Mouse (Mus musculus) skeletal muscle tissue, adult 2 months (tissue): ENCODE data around the gene Oxa1l.

Source experiments
- DNase-seq: peaks from one replicate; pipeline ENCODE4 v3.0.0-alpha.2; 2012; ENCODE audit warnings: low read depth, low spot score

Oxa1l gene

GRCm38 (mm10) chr14:54409980-54410810 is 49.6 kb downstream of the Oxa1l start:
- DNase-seq, result peak; percentile 34

GRCm38 (mm10) chr14:54412000-54412576 is 51.5 kb downstream of the Oxa1l start:
- no peak for DNase-seq

GRCm38 (mm10) chr14:54412629-54413170 is 52.1 kb downstream of the Oxa1l start:
- no peak for DNase-seq

GRCm38 (mm10) chr14:54413877-54414700 is 53.5 kb downstream of the Oxa1l start:
- DNase-seq, result no peak

GRCm38 (mm10) chr14:54415241-54416020 is 54.8 kb downstream of the Oxa1l start:
- no peak for DNase-seq

- DNase-seq, result no peak
These were observed 55.7 kb downstream of the Oxa1l start for GRCm38 (mm10) chr14:54416229-54416775.

- no peak for DNase-seq
These were observed 56.2 kb downstream of the Oxa1l start for GRCm38 (mm10) chr14:54416830-54417229.

- no peak for DNase-seq
These were observed 57.0 kb downstream of the Oxa1l start, which contains the start of gene Slc7a7 for GRCm38 (mm10) chr14:54417623-54418081. Gene Slc7a7, minus strand, starts transcription at chr14:54417780.
